Mouse (Mus musculus) forebrain, embryonic 14.5 days (tissue): ENCODE results near the gene Kirrel. TPM values are rescaled to one million over a fixed set of nuclear protein-coding genes. Genes with fewer than 3 reads are reported as not detected.

Experiments
- ATAC-seq: fragments of 200-750 bp; cut with Nextera tagmentation; 2 replicates; pipeline ENCODE4 v1.8.0; 2017; ENCODE audit warnings: mild to moderate bottlenecking, moderate library complexity
- DNase-seq: peaks from one replicate; pipeline ENCODE4 v3.0.0-alpha.2; 2015; ENCODE audit warnings: low spot score
- H3K27ac ChIP-seq: fragments of 300-500 bp; sonication (generic); 2 replicates; pipeline ENCODE4 v1.5.1; 2014; ENCODE audit warnings: low read depth, mild to moderate bottlenecking, control low read depth, low read length, moderate library complexity
- H3K27me3 ChIP-seq: fragments of 300-500 bp; sonication (generic); replicated peaks from 2 replicates; pipeline ENCODE4 v1.6.1; 2014; ENCODE audit warnings: low read length, control low read depth, mixed read lengths; ENCODE audit not compliant: control insufficient read depth, insufficient read depth
- H3K36me3 ChIP-seq: fragments of 300-500 bp; sonication (generic); 2 replicates; pipeline ENCODE4 v1.6.1; 2014; ENCODE audit warnings: low read length, control low read depth; ENCODE audit not compliant: control insufficient read depth, insufficient read depth
- H3K4me1 ChIP-seq: fragments of 300-500 bp; sonication (generic); 2 replicates; pipeline ENCODE4 v1.6.1; 2014; ENCODE audit warnings: antibody characterized with exemption, low read length, control low read depth; ENCODE audit not compliant: control insufficient read depth, insufficient read depth
- H3K4me2 ChIP-seq: fragments of 300-500 bp; sonication (generic); 2 replicates; pipeline ENCODE4 v1.6.1; 2014; ENCODE audit warnings: mild to moderate bottlenecking, control low read depth, low read length
- H3K4me3 ChIP-seq: fragments of 300-500 bp; sonication (generic); 2 replicates; pipeline ENCODE4 v1.5.1; 2014; ENCODE audit warnings: low read depth, low read length, control low read depth
- H3K9ac ChIP-seq: fragments of 300-500 bp; sonication (generic); 2 replicates; pipeline ENCODE4 v1.6.1; 2014; ENCODE audit warnings: mild to moderate bottlenecking, low read length, control low read depth, moderate library complexity
- H3K9me3 ChIP-seq: fragments of 300-500 bp; sonication (generic); replicated peaks from 2 replicates; pipeline ENCODE4 v1.6.1; 2016; ENCODE audit warnings: low read length, control low read depth, mixed read lengths; ENCODE audit not compliant: control insufficient read depth
- WGBS: fragments of 180-500 bp; shearing (Covaris S2); extraction: QIAGEN DNeasy Blood & Tissue Kit; methylation state at CpG from one replicate; pipeline ENCODE4 v1.1.7; 2014; 5-methylcytosine and 5-hydroxymethylcytosine counted together
- polyA plus RNA-seq: library from polyadenylated mRNA; unstranded; fragments of >200 nt; fragmentation: Nextera tagmentation; extraction: Ambion mirVana; gene quantifications from 2 replicates; pipeline ENCODE4 v1.2.1, GENCODE M21; 2014

Kirrel gene
- polyA plus RNA-seq, 1 experiment from 2014 or later, result 2.2 TPM

DNA sequence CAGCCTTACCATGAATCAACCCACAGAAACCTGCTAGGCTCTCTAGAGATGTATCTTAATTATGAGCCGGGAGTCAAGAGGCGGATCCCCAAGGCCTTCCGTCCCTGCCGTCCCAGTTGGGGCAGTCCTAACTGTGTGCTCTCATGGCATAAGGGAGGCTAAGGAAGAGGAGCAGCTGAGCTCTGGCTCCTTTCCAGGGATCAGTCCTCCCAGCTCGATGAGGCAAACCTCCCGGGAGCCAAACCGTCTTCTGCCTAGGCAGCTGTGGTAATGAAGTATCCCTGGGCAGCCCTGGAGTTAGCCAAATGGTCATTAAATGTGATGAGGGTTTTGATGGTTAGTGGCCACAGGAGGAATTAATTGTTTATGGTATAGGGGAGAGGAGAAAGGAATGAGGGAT, 87.4 kb downstream of the Kirrel start:
- Histone ChIP-seq H3K4me3 (no peak overlapping the region), H3K27ac (no peak overlapping the region), H3K27me3 (no peaks in the 10 kb centered on the region), H3K36me3 (peaks cover 39% of the 10 kb centered on the region), H3K9me3 (no peaks in the 10 kb centered on the region), H3K4me2 (no peak overlapping the region), H3K9ac (no peak overlapping the region), H3K4me1 (no peaks in the 10 kb centered on the region)
- ATAC-seq, result no peak
- no peak for DNase-seq
- WGBS, result 65% methylated on average over 7 of the region's 7 CpGs

DNA sequence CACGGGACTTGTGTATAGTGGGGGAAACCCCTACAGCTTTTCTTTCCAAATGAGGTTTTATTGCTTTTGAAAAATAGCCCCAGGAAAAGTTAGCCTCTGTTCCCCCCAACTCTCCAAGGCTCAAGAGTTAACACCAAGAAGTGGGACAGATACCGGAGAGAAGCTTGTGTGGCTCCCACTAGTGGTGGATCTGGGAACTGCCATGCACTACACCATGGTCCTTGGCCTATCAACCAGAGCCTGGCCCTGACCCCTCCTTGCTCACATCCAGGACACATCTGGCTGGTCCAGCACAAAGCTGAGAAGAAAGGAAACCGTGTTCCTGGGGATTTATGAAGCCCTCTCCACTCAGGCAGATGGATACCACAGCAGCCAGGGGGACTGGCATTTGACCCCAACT, 92.3 kb downstream of the Kirrel start:
- no peak overlapping the region for H3K4me2 ChIP-seq
- DNase-seq, result peak; percentile 24
- H3K9me3 ChIP-seq, result no peaks in the 10 kb centered on the region
- H3K4me3 ChIP-seq, result no peak overlapping the region
- H3K4me1 ChIP-seq, result no peaks in the 10 kb centered on the region
- peaks cover 46% of the 10 kb centered on the region for H3K36me3 ChIP-seq
- H3K27me3 ChIP-seq, result no peaks in the 10 kb centered on the region
- no peak overlapping the region for H3K27ac ChIP-seq
- 0 out of 2 replicates have a peak, but pooled peaks have one; percentile 12 for ATAC-seq
- 65% methylated on average over 3 of the region's 3 CpGs for WGBS
- no peak overlapping the region for H3K9ac ChIP-seq

DNA sequence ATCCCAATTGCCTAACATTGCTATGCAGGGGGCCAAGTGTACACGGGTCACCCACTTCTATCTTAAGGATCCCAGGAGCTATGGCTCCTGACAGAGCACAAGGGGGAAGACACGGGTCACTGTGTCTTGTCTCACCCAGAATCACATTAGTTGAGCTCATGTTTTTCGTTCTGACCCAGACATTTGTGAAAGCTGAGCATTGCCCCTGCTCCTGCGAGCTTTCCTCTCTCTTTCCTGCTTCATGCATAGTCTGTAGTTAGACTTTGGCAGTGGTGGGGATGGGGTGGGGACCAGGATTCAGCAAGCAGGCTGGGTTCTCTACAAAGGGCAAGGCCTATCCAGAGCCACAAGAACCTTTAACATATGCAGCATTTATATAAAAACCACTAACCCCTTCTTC, 94.8 kb downstream of the Kirrel start:
- H3K4me2 ChIP-seq, result no peak overlapping the region
- H3K9ac ChIP-seq, result no peak overlapping the region
- H3K4me1 ChIP-seq, result no peaks in the 10 kb centered on the region
- no peak for DNase-seq
- no peak overlapping the region for H3K4me3 ChIP-seq
- H3K36me3 ChIP-seq, result peaks cover 32% of the 10 kb centered on the region
- H3K9me3 ChIP-seq, result no peaks in the 10 kb centered on the region
- H3K27me3 ChIP-seq, result no peaks in the 10 kb centered on the region
- no peak for ATAC-seq
- no peak overlapping the region for H3K27ac ChIP-seq
- WGBS, result 85% methylated on average over 4 of the region's 4 CpGs

- no peak overlapping the region for H3K9ac ChIP-seq
- peaks cover 28% of the 10 kb centered on the region for H3K36me3 ChIP-seq
- 92% methylated on average over 7 of the region's 7 CpGs for WGBS
- ATAC-seq, result no peak
- no peaks in the 10 kb centered on the region for H3K4me1 ChIP-seq
- H3K27me3 ChIP-seq, result no peaks in the 10 kb centered on the region
- H3K9me3 ChIP-seq, result no peaks in the 10 kb centered on the region
- H3K27ac ChIP-seq, result no peak overlapping the region
- H3K4me3 ChIP-seq, result no peak overlapping the region
- no peak for DNase-seq
- no peak overlapping the region for H3K4me2 ChIP-seq
Measured at GRCm38 (mm10) chr3:87079301-87079700, 95.2 kb downstream of the Kirrel start.

- Histone ChIP-seq H3K9ac (no peak overlapping the region), H3K9me3 (no peaks in the 10 kb centered on the region), H3K4me1 (peaks cover 8% of the 10 kb centered on the region), H3K27me3 (no peaks in the 10 kb centered on the region), H3K4me2 (no peak overlapping the region), H3K4me3 (no peak overlapping the region), H3K36me3 (peaks cover 11% of the 10 kb centered on the region), H3K27ac (no peak overlapping the region)
- DNase-seq (no peak), ATAC-seq (no peak)
- WGBS, result 86% methylated on average over 9 of the region's 9 CpGs
Measured at GRCm38 (mm10) chr3:87077681-87078080, 96.9 kb downstream of the Kirrel start.

DNA sequence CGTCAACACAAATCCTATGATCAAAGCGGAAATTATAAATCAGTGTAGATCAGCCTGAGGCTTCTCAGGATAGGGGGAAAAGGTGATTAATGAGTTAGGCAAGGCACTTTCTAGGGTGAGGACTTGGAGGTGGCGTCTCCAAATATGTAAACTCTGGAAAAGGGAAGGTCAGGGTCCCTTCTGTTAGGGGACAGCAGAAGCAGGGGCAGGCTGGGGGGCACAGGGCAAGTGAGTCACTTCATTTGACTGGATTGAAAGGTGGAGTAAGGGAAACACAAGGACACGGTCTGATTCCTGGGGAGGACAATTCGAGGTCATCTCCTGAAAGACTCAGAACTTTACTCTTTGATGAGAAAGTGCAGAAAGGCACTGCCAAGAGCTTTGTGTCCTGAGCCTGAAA, 97.6 kb downstream of the Kirrel start:
- DNase-seq (no peak), ATAC-seq (no peak)
- H3K9ac ChIP-seq, result no peak overlapping the region
- 0 out of 2 replicates have a peak, but pooled peaks cover 8% of the 10 kb centered on the region for H3K36me3 ChIP-seq
- H3K4me1 ChIP-seq, result peaks cover 11% of the 10 kb centered on the region
- no peaks in the 10 kb centered on the region for H3K9me3 ChIP-seq
- 88% methylated on average over 5 of the region's 5 CpGs for WGBS
- no peak overlapping the region for H3K4me2 ChIP-seq
- H3K27me3 ChIP-seq, result no peaks in the 10 kb centered on the region
- no peak overlapping the region for H3K4me3 ChIP-seq
- no peak overlapping the region for H3K27ac ChIP-seq

DNA sequence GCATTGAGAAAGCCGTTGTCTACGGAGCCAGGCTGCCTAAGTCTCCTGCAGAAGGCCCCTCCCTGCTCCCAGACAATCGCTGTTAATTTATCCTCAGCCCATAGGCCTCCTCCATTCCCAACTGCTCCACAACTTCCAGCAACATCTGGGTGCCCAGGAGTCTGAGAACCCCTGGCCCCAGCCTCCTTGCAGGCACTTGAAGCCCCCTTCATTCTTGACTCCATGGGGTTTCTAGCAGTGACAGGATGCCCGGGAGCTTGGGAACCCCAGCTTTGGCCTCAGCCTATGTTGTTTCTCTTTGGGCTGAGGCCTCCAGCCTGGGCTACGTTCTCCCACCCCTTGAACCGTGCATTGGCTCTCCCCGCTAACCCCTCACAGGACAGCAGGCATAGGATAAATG, 98.4 kb downstream of the Kirrel start:
- H3K9ac ChIP-seq, result no peak overlapping the region
- no peaks in the 10 kb centered on the region for H3K9me3 ChIP-seq
- no peak for DNase-seq
- ATAC-seq, result no peak
- H3K4me2 ChIP-seq, result no peak overlapping the region
- peaks cover 11% of the 10 kb centered on the region for H3K4me1 ChIP-seq
- H3K27me3 ChIP-seq, result no peaks in the 10 kb centered on the region
- WGBS, result 87% methylated on average over 7 of the region's 7 CpGs
- no peak overlapping the region for H3K4me3 ChIP-seq
- H3K27ac ChIP-seq, result no peak overlapping the region
- 0 out of 2 replicates have a peak, but pooled peaks cover 4% of the 10 kb centered on the region for H3K36me3 ChIP-seq

- 10% methylated on average over 13 of the region's 13 CpGs for WGBS
- Histone ChIP-seq H3K9me3 (no peaks in the 10 kb centered on the region), H3K27ac (no peak overlapping the region), H3K36me3 (no peaks in the 10 kb centered on the region), H3K4me1 (peaks cover 11% of the 10 kb centered on the region), H3K27me3 (no peaks in the 10 kb centered on the region), H3K9ac (no peak overlapping the region), H3K4me3 (no peak overlapping the region), H3K4me2 (no peak overlapping the region)
- ATAC-seq (peak; percentile 58; the same call in 1 of the 2 replicates), DNase-seq (peak; percentile 67)
Measured at GRCm38 (mm10) chr3:87072612-87073515, 101.7 kb downstream of the Kirrel start.

- no peaks in the 10 kb centered on the region for H3K9me3 ChIP-seq
- H3K27me3 ChIP-seq, result no peaks in the 10 kb centered on the region
- H3K36me3 ChIP-seq, result no peaks in the 10 kb centered on the region
- peaks cover 11% of the 10 kb centered on the region for H3K4me1 ChIP-seq
- WGBS, result 57% methylated on average over 3 of the region's 3 CpGs
- H3K4me3 ChIP-seq, result no peak overlapping the region
- ATAC-seq, result no peak
- H3K27ac ChIP-seq, result no peak overlapping the region
- no peak overlapping the region for H3K9ac ChIP-seq
- H3K4me2 ChIP-seq, result no peak overlapping the region
- no peak for DNase-seq
Measured at GRCm38 (mm10) chr3:87072191-87072590, 102.4 kb downstream of the Kirrel start.
